Mouse (Mus musculus) C2C12 (cell line): ENCODE results near the gene Btbd3.

Source experiments
- CTCF ChIP-seq: IDR thresholded peaks from one replicate; pipeline ENCODE4 v1.5.1; 2011; ENCODE audit not compliant: control insufficient read depth, insufficient read depth, insufficient read length
- FOSL1 ChIP-seq: IDR thresholded peaks from one replicate; pipeline ENCODE4 v1.8.0; 2011; ENCODE audit warnings: mild to moderate bottlenecking, low read length; ENCODE audit not compliant: poor library complexity, insufficient read depth, severe bottlenecking
- MAX ChIP-seq: IDR thresholded peaks from one replicate; pipeline ENCODE4 v1.6.1; 2011; ENCODE audit warnings: mild to moderate bottlenecking, control low read depth
- USF1 ChIP-seq: IDR thresholded peaks from one replicate; pipeline ENCODE4 v1.6.1; 2011; ENCODE audit warnings: low read depth, mild to moderate bottlenecking, control low read depth, moderate library complexity

DNA sequence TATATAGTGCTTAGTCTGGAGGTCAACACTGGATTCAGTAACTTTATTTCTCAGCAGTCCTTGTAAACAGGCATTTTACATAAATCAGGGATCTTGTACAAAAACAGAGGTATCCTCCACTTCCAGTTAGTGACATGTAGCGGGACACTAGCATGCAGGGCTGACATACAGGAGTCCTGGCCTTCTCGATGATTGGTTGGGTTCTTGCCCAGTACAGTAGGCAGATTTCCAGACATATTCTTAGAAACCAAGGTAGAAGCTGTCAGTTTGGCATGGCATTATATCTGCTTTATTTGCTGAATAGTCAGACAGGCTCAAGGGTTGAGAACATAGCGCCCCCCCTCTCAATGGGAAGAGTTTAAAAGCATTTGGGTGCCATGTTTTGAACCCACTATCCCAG is 191.3 kb downstream of the Btbd3 start:
- no peak for TF ChIP-seq CTCF
- TF ChIP-seq MAX: no peak
- no peak for TF ChIP-seq FOSL1
- no peak for TF ChIP-seq USF1
